Mouse (Mus musculus) inflammation-experienced regulatory T-cells, adult 16 weeks (primary cell): Measurements from ENCODE around the gene Ilvbl. TPM values are rescaled to one million over a fixed set of nuclear protein-coding genes. Genes with fewer than 3 reads are reported as not detected.

Experiments used
- polyA plus RNA-seq: library from polyadenylated mRNA; unstranded; fragments of 100-300 nt; shearing (Covaris generic); gene quantifications from one replicate; pipeline ENCODE4 v1.2.1, GENCODE M21; 2017

Ilvbl gene
- polyA plus RNA-seq: 106 TPM

GRCm38 (mm10) chr10:78574250-78575104 lies at the start of gene Ilvbl:
Gene Ilvbl (plus strand): TSS chr10:78574346.

DNA sequence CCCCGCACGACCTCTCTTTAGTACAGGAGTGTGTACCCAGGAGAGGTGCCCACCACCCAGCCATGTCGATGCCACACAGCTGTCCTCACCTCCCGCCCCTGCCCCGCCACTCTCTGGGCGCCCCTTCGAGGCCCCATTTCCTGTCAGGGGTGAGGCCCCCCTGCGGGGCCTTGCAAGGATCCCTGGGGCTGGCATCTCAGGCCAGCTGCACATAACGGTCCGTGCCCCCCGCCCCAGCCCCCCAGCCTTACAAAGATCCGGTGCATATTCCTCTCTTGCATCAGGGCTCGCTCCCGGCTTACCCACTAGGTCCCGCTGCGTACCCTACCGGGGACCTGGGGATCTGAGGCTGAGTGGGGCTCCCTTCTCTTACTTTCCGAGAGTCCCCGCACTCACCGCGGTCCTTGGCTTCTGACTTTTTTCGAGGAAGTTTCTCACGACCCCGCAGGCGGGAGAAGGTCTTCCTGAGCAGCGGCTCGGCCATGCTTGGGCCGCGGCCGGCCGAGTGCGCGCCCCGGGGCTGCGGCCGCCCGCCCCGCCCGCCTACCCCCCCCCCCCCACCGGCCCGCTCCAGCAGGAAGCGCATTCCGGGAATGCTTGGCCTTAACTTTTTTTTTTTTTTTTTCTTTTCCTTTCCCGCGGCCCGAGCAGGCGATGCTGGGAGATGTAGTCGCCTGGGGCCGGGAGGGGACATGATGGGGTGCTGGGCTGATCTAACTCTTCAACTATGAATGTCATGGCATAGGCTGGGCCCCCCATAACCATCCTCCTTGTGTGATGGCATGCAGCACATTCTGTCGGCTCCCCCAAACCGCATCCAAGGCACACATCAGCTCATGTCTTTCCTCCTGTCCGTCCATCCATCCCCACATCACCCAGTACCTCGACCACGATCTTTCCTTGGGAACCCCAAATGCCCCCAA lies 17.5 kb downstream of the Ilvbl start, which contains the start of gene Syde1:
Syde1 (minus strand) TSS at position 559 of the 923 bp plus-strand sequence.

DNA sequence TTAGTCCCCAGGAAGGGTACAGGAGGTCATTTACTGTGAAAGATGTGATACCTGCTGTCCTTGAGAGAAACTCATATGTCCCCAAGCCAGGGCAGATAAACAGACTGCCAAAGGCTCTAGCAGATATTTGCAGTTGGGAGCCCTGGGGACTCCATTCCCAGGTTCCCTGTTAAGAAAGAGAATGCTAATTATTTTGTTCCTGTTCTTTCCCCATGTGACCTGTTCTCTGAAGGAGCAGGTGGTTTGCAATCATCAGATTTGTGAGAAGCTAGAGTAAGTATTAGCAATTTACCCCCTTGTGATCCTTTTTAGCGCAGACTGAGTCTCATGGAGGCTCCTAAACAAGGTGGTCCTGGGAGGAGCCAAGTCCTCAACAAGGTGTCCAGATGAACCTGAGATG lies 43.8 kb downstream of the Ilvbl start, which contains the start of gene Olfr1357:
Olfr1357 (minus strand) TSS at position 101 of the 400 bp plus-strand sequence.

Other genes starting within 250 kb of the Ilvbl start
- gene Agpat3, start 221.9 kb upstream of the Ilvbl start, polyA plus RNA-seq: 147 TPM
- 342 TPM for gene Rrp1, start 161.3 kb upstream of the Ilvbl start, polyA plus RNA-seq
- gene Cstb, start 148.7 kb upstream of the Ilvbl start, polyA plus RNA-seq: 132 TPM
- gene Pdxk, start 109.4 kb upstream of the Ilvbl start, polyA plus RNA-seq: 20.3 TPM
- gene Olfr1358, start 56.9 kb upstream of the Ilvbl start, polyA plus RNA-seq: not detected
- 1.0 TPM for gene Syde1, start 17.6 kb downstream of the Ilvbl start, polyA plus RNA-seq
- gene Olfr1357, start 43.7 kb downstream of the Ilvbl start, polyA plus RNA-seq: not detected
- gene Casp14, start 143.9 kb downstream of the Ilvbl start, polyA plus RNA-seq: not detected
- not detected for gene Ccdc105, start 178.7 kb downstream of the Ilvbl start, polyA plus RNA-seq
- gene Slc1a6, start 206.2 kb downstream of the Ilvbl start, polyA plus RNA-seq: not detected